Mouse (Mus musculus) left cerebral cortex, adult 11 months (tissue): ENCODE measurements at regions not wholly inside any gene's neighbourhood (a gene's known extent, or its start where the extent isn't known, plus 50 kb on each side); places are given as distances from the start of the nearest gene placed in this dataset.

Experiments used
- DNase-seq: peaks from one replicate; pipeline ENCODE4 v3.0.0; 2022; ENCODE audit warnings: low spot score

- no peak for DNase-seq
These were observed 119.9 kb upstream of the Kcnip4 start for GRCm38 (mm10) chr5:49644606-49645005.

- DNase-seq, result no peak
These were observed 117.7 kb upstream of the Kcnip4 start for GRCm38 (mm10) chr5:49642439-49642838.

GRCm38 (mm10) chr5:49641206-49641830, 116.6 kb upstream of the Kcnip4 start:
- DNase-seq, result no peak

- no peak for DNase-seq
These were observed 114.9 kb upstream of the Kcnip4 start for GRCm38 (mm10) chr5:49639637-49640036.

GRCm38 (mm10) chr5:49620152-49620551, 95.4 kb upstream of the Kcnip4 start:
- no peak for DNase-seq

GRCm38 (mm10) chr5:49606761-49607160, 82.1 kb upstream of the Kcnip4 start:
- no peak for DNase-seq

- DNase-seq, result no peak
These were observed 56.1 kb upstream of the Kcnip4 start for GRCm38 (mm10) chr5:49580777-49581176.

GRCm38 (mm10) chr5:49575901-49576300, 51.2 kb upstream of the Kcnip4 start:
- DNase-seq, result no peak
